Mouse (Mus musculus): ENCODE measurements around the gene Lrrfip2. TPM values are rescaled to one million over a fixed set of nuclear protein-coding genes. Genes with fewer than 3 reads are reported as not detected.

Lrrfip2 gene
- total RNA-seq, 2 experiments from 2014 or later: 82.4 to 91.7 TPM

- DNase-seq (ENCODE audit: low spot score): no peak
Measured at GRCm38 (mm10) chr9:111152314-111152897, 35.0 kb downstream of the Lrrfip2 start.

GRCm38 (mm10) chr9:111153026-111153425, 35.6 kb downstream of the Lrrfip2 start:
- intact Hi-C loops (cut with DNase I): no loop called here

More at GRCm38 (mm10) chr9:111152314-111152897, 35.0 kb downstream of the Lrrfip2 start:
- intact Hi-C loops (cut with DNase I): no loop called here

GRCm38 (mm10) chr9:111155764-111156458, 38.5 kb downstream of the Lrrfip2 start:
- no peak for DNase-seq (ENCODE audit: low spot score)
- intact Hi-C loops (cut with DNase I): loop anchor here (5.0 kb wide), 2 partner anchors 39 to 64 kb away; partner anchors contain the start of gene Lrrfip2

More at GRCm38 (mm10) chr9:111153026-111153425, 35.6 kb downstream of the Lrrfip2 start:
- no peak for DNase-seq (ENCODE audit: low spot score)

GRCm38 (mm10) chr9:111159562-111159961, 42.2 kb downstream of the Lrrfip2 start:
- intact Hi-C loops (cut with DNase I): loop anchor here (5.0 kb wide), 2 partner anchors 42 to 67 kb away; partner anchors contain the start of gene Lrrfip2
- no peak for DNase-seq (ENCODE audit: low spot score)

GRCm38 (mm10) chr9:111161213-111161612, 43.8 kb downstream of the Lrrfip2 start:
- intact Hi-C loops (cut with DNase I): no loop called here
- DNase-seq (ENCODE audit: low spot score): no peak

- intact Hi-C loops (cut with DNase I): no loop called here
- no peak for DNase-seq (ENCODE audit: low spot score)
Measured at GRCm38 (mm10) chr9:111166612-111167011, 49.2 kb downstream of the Lrrfip2 start.

GRCm38 (mm10) chr9:111170430-111170829, 53.0 kb downstream of the Lrrfip2 start:
- DNase-seq (ENCODE audit: low spot score): no peak
- intact Hi-C loops (cut with DNase I): no loop called here

- intact Hi-C loops (cut with DNase I): no loop called here
- no peak for DNase-seq (ENCODE audit: low spot score)
Measured at GRCm38 (mm10) chr9:111174071-111174470, 56.7 kb downstream of the Lrrfip2 start.

- DNase-seq (ENCODE audit: low spot score): no peak
- intact Hi-C loops (cut with DNase I): no loop called here
Measured at GRCm38 (mm10) chr9:111178971-111179370, 61.6 kb downstream of the Lrrfip2 start.

GRCm38 (mm10) chr9:111182176-111182575, 64.8 kb downstream of the Lrrfip2 start:
- no peak for DNase-seq (ENCODE audit: low spot score)
- intact Hi-C loops (cut with DNase I): no loop called here

- intact Hi-C loops (cut with DNase I): no loop called here
- DNase-seq (ENCODE audit: low spot score): no peak
Measured at GRCm38 (mm10) chr9:111184929-111185328, 67.5 kb downstream of the Lrrfip2 start.

GRCm38 (mm10) chr9:111186861-111187260, 69.5 kb downstream of the Lrrfip2 start:
- DNase-seq (ENCODE audit: low spot score): no peak
- intact Hi-C loops (cut with DNase I): no loop called here

- no peak for DNase-seq (ENCODE audit: low spot score)
- intact Hi-C loops (cut with DNase I): no loop called here
Measured at GRCm38 (mm10) chr9:111188731-111189130, 71.3 kb downstream of the Lrrfip2 start.

- intact Hi-C loops (cut with DNase I): no loop called here
- no peak for DNase-seq (ENCODE audit: low spot score)
Measured at GRCm38 (mm10) chr9:111193211-111193610, 75.8 kb downstream of the Lrrfip2 start.

GRCm38 (mm10) chr9:111197116-111197515, 79.7 kb downstream of the Lrrfip2 start:
- intact Hi-C loops (cut with DNase I): loop anchor here (5.0 kb wide), 1 partner anchor 105 kb away; no protein-coding TSS in a partner anchor
- DNase-seq (ENCODE audit: low spot score): no peak

GRCm38 (mm10) chr9:111197712-111198111, 80.3 kb downstream of the Lrrfip2 start:
- intact Hi-C loops (cut with DNase I): loop anchor here (5.0 kb wide), 1 partner anchor 105 kb away; no protein-coding TSS in a partner anchor

GRCm38 (mm10) chr9:111198332-111198731, 80.9 kb downstream of the Lrrfip2 start:
- no peak for DNase-seq (ENCODE audit: low spot score)
- intact Hi-C loops (cut with DNase I): loop anchor here (5.0 kb wide), 1 partner anchor 106 kb away; no protein-coding TSS in a partner anchor

More at GRCm38 (mm10) chr9:111197712-111198111, 80.3 kb downstream of the Lrrfip2 start:
- no peak for DNase-seq (ENCODE audit: low spot score)

GRCm38 (mm10) chr9:111200208-111200607, 82.8 kb downstream of the Lrrfip2 start:
- intact Hi-C loops (cut with DNase I): no loop called here
- no peak for DNase-seq (ENCODE audit: low spot score)

GRCm38 (mm10) chr9:111204601-111205375, 87.4 kb downstream of the Lrrfip2 start:
- no peak for DNase-seq (ENCODE audit: low spot score)
- intact Hi-C loops (cut with DNase I): no loop called here

- intact Hi-C loops (cut with DNase I): no loop called here
- DNase-seq (ENCODE audit: low spot score): no peak
Measured at GRCm38 (mm10) chr9:111207683-111208082, 90.3 kb downstream of the Lrrfip2 start.

Measured in heart, postnatal 25 days (tissue).